Mouse (Mus musculus): ENCODE data around the gene Gm136. TPM values are rescaled to one million over a fixed set of nuclear protein-coding genes. Genes with fewer than 3 reads are reported as not detected.
"Not testable (repeated sequence)": the region's sequence is repeated elsewhere in the genome, so short reads cannot be mapped to it uniquely, and the experiment has no call there.

The Gm136 gene
- total RNA-seq (2017): not detected in 2 replicates

- ATAC-seq (ENCODE audit: extremely low read depth, insufficient number of reproducible peaks, low FRiP score, poor library complexity, severe bottlenecking): no peak
Observed at GRCm38 (mm10) chr4:34756163-34756562, at the start of gene Gm136. Gene Gm136 (minus strand): TSS chr4:34756263.

GRCm38 (mm10) chr4:34801166-34802034, 45.3 kb upstream of the Gm136 start:
- ATAC-seq (ENCODE audit: extremely low read depth, insufficient number of reproducible peaks, low FRiP score, poor library complexity, severe bottlenecking): no peak

GRCm38 (mm10) chr4:34798005-34798404, 41.9 kb upstream of the Gm136 start:
- no peak for ATAC-seq (ENCODE audit: extremely low read depth, insufficient number of reproducible peaks, low FRiP score, poor library complexity, severe bottlenecking)

- ATAC-seq (ENCODE audit: extremely low read depth, insufficient number of reproducible peaks, low FRiP score, poor library complexity, severe bottlenecking): no peak
Observed at GRCm38 (mm10) chr4:34797294-34797983, 41.4 kb upstream of the Gm136 start.

- no peak for ATAC-seq (ENCODE audit: extremely low read depth, insufficient number of reproducible peaks, low FRiP score, poor library complexity, severe bottlenecking)
Observed at GRCm38 (mm10) chr4:34796294-34796693, 40.2 kb upstream of the Gm136 start.

GRCm38 (mm10) chr4:34786476-34786875, 30.4 kb upstream of the Gm136 start:
- no peak for ATAC-seq (ENCODE audit: extremely low read depth, insufficient number of reproducible peaks, low FRiP score, poor library complexity, severe bottlenecking)

GRCm38 (mm10) chr4:34785646-34786045, 29.6 kb upstream of the Gm136 start:
- ATAC-seq (ENCODE audit: extremely low read depth, insufficient number of reproducible peaks, low FRiP score, poor library complexity, severe bottlenecking): no peak

- ATAC-seq (ENCODE audit: extremely low read depth, insufficient number of reproducible peaks, low FRiP score, poor library complexity, severe bottlenecking): no peak
Observed at GRCm38 (mm10) chr4:34784865-34785264, 28.8 kb upstream of the Gm136 start.

- no peak for ATAC-seq (ENCODE audit: extremely low read depth, insufficient number of reproducible peaks, low FRiP score, poor library complexity, severe bottlenecking)
Observed at GRCm38 (mm10) chr4:34782730-34783129, 26.7 kb upstream of the Gm136 start.

GRCm38 (mm10) chr4:34777677-34778527, 21.8 kb upstream of the Gm136 start, which contains the start of gene Smim8:
Gene Smim8 (minus strand): TSS chr4:34778423.
- ATAC-seq (ENCODE audit: extremely low read depth, insufficient number of reproducible peaks, low FRiP score, poor library complexity, severe bottlenecking): peak; percentile 98

- ATAC-seq (ENCODE audit: extremely low read depth, insufficient number of reproducible peaks, low FRiP score, poor library complexity, severe bottlenecking): no peak
Observed at GRCm38 (mm10) chr4:34771652-34772371, 15.7 kb upstream of the Gm136 start.

GRCm38 (mm10) chr4:34749236-34749635, 6.8 kb downstream of the Gm136 start:
- no peak for ATAC-seq (ENCODE audit: extremely low read depth, insufficient number of reproducible peaks, low FRiP score, poor library complexity, severe bottlenecking)

GRCm38 (mm10) chr4:34734461-34734860, 21.6 kb downstream of the Gm136 start:
- ATAC-seq (ENCODE audit: extremely low read depth, insufficient number of reproducible peaks, low FRiP score, poor library complexity, severe bottlenecking): no peak

GRCm38 (mm10) chr4:34733415-34733814, 22.6 kb downstream of the Gm136 start:
- ATAC-seq (ENCODE audit: extremely low read depth, insufficient number of reproducible peaks, low FRiP score, poor library complexity, severe bottlenecking): not testable (repeated sequence)

- no peak for ATAC-seq (ENCODE audit: extremely low read depth, insufficient number of reproducible peaks, low FRiP score, poor library complexity, severe bottlenecking)
Observed at GRCm38 (mm10) chr4:34729851-34730341, 26.2 kb downstream of the Gm136 start, which contains the start of gene Cfap206. Gene Cfap206 (minus strand): TSS chr4:34730206.

- not testable (repeated sequence) for ATAC-seq (ENCODE audit: extremely low read depth, insufficient number of reproducible peaks, low FRiP score, poor library complexity, severe bottlenecking)
Observed at GRCm38 (mm10) chr4:34725710-34726109, 30.4 kb downstream of the Gm136 start.

GRCm38 (mm10) chr4:34724306-34724705, 31.8 kb downstream of the Gm136 start:
- no peak for ATAC-seq (ENCODE audit: extremely low read depth, insufficient number of reproducible peaks, low FRiP score, poor library complexity, severe bottlenecking)

GRCm38 (mm10) chr4:34723186-34723585, 32.9 kb downstream of the Gm136 start:
- no peak for ATAC-seq (ENCODE audit: extremely low read depth, insufficient number of reproducible peaks, low FRiP score, poor library complexity, severe bottlenecking)
